Mouse (Mus musculus): ENCODE results near the gene Zdhhc14. TPM values are rescaled to one million over a fixed set of nuclear protein-coding genes. Genes with fewer than 3 reads are reported as not detected.

Gene Zdhhc14
- polyA plus RNA-seq, 1 experiment = 0.01 TPM

- H3K27me3 ChIP-seq (ENCODE audit: control insufficient read depth, insufficient read depth, insufficient read length) = peaks cover 38% of the 10 kb centered on the region
- H3K79me3 ChIP-seq (ENCODE audit: low read depth) = no peaks in the 10 kb centered on the region
- no peaks in the 10 kb centered on the region for H3K36me3 ChIP-seq (ENCODE audit: control insufficient read depth, insufficient read depth)
- H3K79me2 ChIP-seq (ENCODE audit: control insufficient read depth, insufficient read depth) = no peaks in the 10 kb centered on the region
- no peak overlapping the region for H3K4me3 ChIP-seq (ENCODE audit: insufficient read depth, poor library complexity, severe bottlenecking)
- no peak overlapping the region for H3ac ChIP-seq (ENCODE audit: control insufficient read depth, insufficient read length, low read depth)
- no peak for TF ChIP-seq CTCF (IDR thresholded peaks at IDR 0.05; ENCODE audit: control insufficient read depth, insufficient read depth, insufficient read length)
- TF ChIP-seq MYOD1 (IDR thresholded peaks at IDR 0.05; ENCODE audit: control insufficient read depth, insufficient read length, low read depth) = no peak
These were observed 198.6 kb downstream of the Zdhhc14 start for GRCm38 (mm10) chr17:5690746-5691535.

GRCm38 (mm10) chr17:5692661-5693060 lies 200.3 kb downstream of the Zdhhc14 start:
- Histone ChIP-seq H3K36me3 (ENCODE audit: control insufficient read depth, insufficient read depth) (no peaks in the 10 kb centered on the region), H3K79me2 (ENCODE audit: control insufficient read depth, insufficient read depth) (no peaks in the 10 kb centered on the region), H3K27me3 (ENCODE audit: control insufficient read depth, insufficient read depth, insufficient read length) (peaks cover 42% of the 10 kb centered on the region), H3ac (ENCODE audit: control insufficient read depth, insufficient read length, low read depth) (no peak overlapping the region), H3K4me3 (ENCODE audit: insufficient read depth, poor library complexity, severe bottlenecking) (no peak overlapping the region), H3K79me3 (ENCODE audit: low read depth) (no peaks in the 10 kb centered on the region)
- TF ChIP-seq MYOD1 (IDR thresholded peaks at IDR 0.05; ENCODE audit: control insufficient read depth, insufficient read length, low read depth) (no peak), CTCF (IDR thresholded peaks at IDR 0.05; ENCODE audit: control insufficient read depth, insufficient read depth, insufficient read length) (no peak), MAX (IDR thresholded peaks at IDR 0.05) (no peak), FOSL1 (IDR thresholded peaks at IDR 0.05; ENCODE audit: insufficient read depth, low read length, poor library complexity, severe bottlenecking) (no peak), MYOG (IDR thresholded peaks at IDR 0.05; ENCODE audit: control insufficient read depth, extremely low read depth, insufficient read length) (no peak), CEBPB (IDR thresholded peaks at IDR 0.05; ENCODE audit: low read depth) (no peak), USF1 (IDR thresholded peaks at IDR 0.05; ENCODE audit: low read depth) (no peak)

GRCm38 (mm10) chr17:5693256-5693655 lies 200.9 kb downstream of the Zdhhc14 start:
- Histone ChIP-seq H3K79me3 (ENCODE audit: low read depth) (no peaks in the 10 kb centered on the region), H3K79me2 (ENCODE audit: control insufficient read depth, insufficient read depth) (no peaks in the 10 kb centered on the region), H3K27me3 (ENCODE audit: control insufficient read depth, insufficient read depth, insufficient read length) (peaks cover 48% of the 10 kb centered on the region), H3K4me3 (ENCODE audit: insufficient read depth, poor library complexity, severe bottlenecking) (no peak overlapping the region), H3ac (ENCODE audit: control insufficient read depth, insufficient read length, low read depth) (no peak overlapping the region), H3K36me3 (ENCODE audit: control insufficient read depth, insufficient read depth) (no peaks in the 10 kb centered on the region)
- no peak for TF ChIP-seq FOSL1 (IDR thresholded peaks at IDR 0.05; ENCODE audit: insufficient read depth, low read length, poor library complexity, severe bottlenecking)
- no peak for TF ChIP-seq CEBPB (IDR thresholded peaks at IDR 0.05; ENCODE audit: low read depth)
- TF ChIP-seq CTCF (IDR thresholded peaks at IDR 0.05; ENCODE audit: control insufficient read depth, insufficient read depth, insufficient read length) = no peak
- TF ChIP-seq USF1 (IDR thresholded peaks at IDR 0.05; ENCODE audit: low read depth) = no peak
- TF ChIP-seq MYOG (IDR thresholded peaks at IDR 0.05; ENCODE audit: control insufficient read depth, extremely low read depth, insufficient read length) = no peak
- no peak for TF ChIP-seq MYOD1 (IDR thresholded peaks at IDR 0.05; ENCODE audit: control insufficient read depth, insufficient read length, low read depth)
- no peak for TF ChIP-seq MAX (IDR thresholded peaks at IDR 0.05)

- Histone ChIP-seq H3K4me3 (ENCODE audit: insufficient read depth, poor library complexity, severe bottlenecking) (no peak overlapping the region), H3K36me3 (ENCODE audit: control insufficient read depth, insufficient read depth) (no peaks in the 10 kb centered on the region), H3K79me3 (ENCODE audit: low read depth) (no peaks in the 10 kb centered on the region), H3ac (ENCODE audit: control insufficient read depth, insufficient read length, low read depth) (no peak overlapping the region), H3K27me3 (ENCODE audit: control insufficient read depth, insufficient read depth, insufficient read length) (peaks cover 73% of the 10 kb centered on the region), H3K79me2 (ENCODE audit: control insufficient read depth, insufficient read depth) (no peaks in the 10 kb centered on the region)
- no peak for TF ChIP-seq USF1 (IDR thresholded peaks at IDR 0.05; ENCODE audit: low read depth)
- TF ChIP-seq CTCF (IDR thresholded peaks at IDR 0.05; ENCODE audit: control insufficient read depth, insufficient read depth, insufficient read length) = no peak
- no peak for TF ChIP-seq MAX (IDR thresholded peaks at IDR 0.05)
- TF ChIP-seq MYOG (IDR thresholded peaks at IDR 0.05; ENCODE audit: control insufficient read depth, extremely low read depth, insufficient read length) = no peak
- no peak for TF ChIP-seq MYOD1 (IDR thresholded peaks at IDR 0.05; ENCODE audit: control insufficient read depth, insufficient read length, low read depth)
- TF ChIP-seq CEBPB (IDR thresholded peaks at IDR 0.05; ENCODE audit: low read depth) = no peak
These were observed 206.2 kb downstream of the Zdhhc14 start for GRCm38 (mm10) chr17:5698447-5699096.

- H3ac ChIP-seq (ENCODE audit: control insufficient read depth, insufficient read length, low read depth) = no peak overlapping the region
- peaks cover 58% of the 10 kb centered on the region for H3K27me3 ChIP-seq (ENCODE audit: control insufficient read depth, insufficient read depth, insufficient read length)
- no peaks in the 10 kb centered on the region for H3K79me2 ChIP-seq (ENCODE audit: control insufficient read depth, insufficient read depth)
- no peak overlapping the region for H3K4me3 ChIP-seq (ENCODE audit: insufficient read depth, poor library complexity, severe bottlenecking)
- TF ChIP-seq CEBPB (IDR thresholded peaks at IDR 0.05; ENCODE audit: low read depth) = no peak
- TF ChIP-seq FOSL1 (IDR thresholded peaks at IDR 0.05; ENCODE audit: insufficient read depth, low read length, poor library complexity, severe bottlenecking) = no peak
- TF ChIP-seq USF1 (IDR thresholded peaks at IDR 0.05; ENCODE audit: low read depth) = no peak
- TF ChIP-seq MYOG (IDR thresholded peaks at IDR 0.05; ENCODE audit: control insufficient read depth, extremely low read depth, insufficient read length) = no peak
- TF ChIP-seq MYOD1 (IDR thresholded peaks at IDR 0.05; ENCODE audit: control insufficient read depth, insufficient read length, low read depth) = no peak
- TF ChIP-seq MAX (IDR thresholded peaks at IDR 0.05) = no peak
- TF ChIP-seq CTCF (IDR thresholded peaks at IDR 0.05; ENCODE audit: control insufficient read depth, insufficient read depth, insufficient read length) = no peak
- no peaks in the 10 kb centered on the region for H3K36me3 ChIP-seq (ENCODE audit: control insufficient read depth, insufficient read depth)
- no peaks in the 10 kb centered on the region for H3K79me3 ChIP-seq (ENCODE audit: low read depth)
These were observed 218.2 kb downstream of the Zdhhc14 start for GRCm38 (mm10) chr17:5710320-5711104.

Measured in C2C12 (cell line).